Mouse (Mus musculus): ENCODE measurements around the gene Kif4. TPM values are rescaled to one million over a fixed set of nuclear protein-coding genes. Genes with fewer than 3 reads are reported as not detected.
A peak's percentile ranks its signal among the peaks of the same experiment; 100 is the strongest.

The Kif4 gene
- total and polyA plus RNA-seq, 3 experiments = 0.16 to 0.45 (median 0.23) TPM

DNA sequence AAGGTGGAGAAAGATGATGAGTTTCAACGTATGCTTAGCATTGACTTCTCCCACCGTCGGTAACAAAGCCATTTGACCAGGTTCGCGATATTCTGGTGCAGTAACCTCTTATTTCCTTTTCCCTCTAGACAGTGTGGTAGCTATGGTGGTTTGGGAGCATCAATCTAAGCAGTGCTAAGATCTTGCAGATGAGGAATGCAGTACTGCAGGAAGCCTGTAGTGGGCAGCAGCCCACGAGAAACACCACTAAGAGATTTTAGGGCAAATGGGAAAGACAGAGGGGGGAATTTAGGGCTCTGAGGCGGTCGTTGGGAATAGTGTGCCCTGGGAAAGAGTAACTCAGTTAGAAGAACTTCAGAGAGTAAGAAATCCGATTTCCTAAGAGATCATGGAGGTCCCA lies 151.0 kb downstream of the Kif4 start:
- TF ChIP-seq EP300 (IDR thresholded peaks at IDR 0.05; ENCODE audit: insufficient read depth, low read depth, low read length) = no peak
- no peak for TF ChIP-seq POLR2A (IDR thresholded peaks at IDR 0.05; ENCODE audit: insufficient read depth, low read depth, low read length)
- peak; percentile 90 for TF ChIP-seq CTCF (IDR thresholded peaks at IDR 0.05)
- Histone ChIP-seq H3K4me3 (peak overlapping the region; percentile 48), H3K27ac (peak overlapping the region; percentile 74), H3K79me2 (replicated peaks; ENCODE audit: control insufficient read depth, insufficient read depth, low read length) (no peaks in the 10 kb centered on the region), H3K36me3 (ENCODE audit: control insufficient read depth, insufficient read depth, low read length) (no peaks in the 10 kb centered on the region), H3K4me1 (ENCODE audit: control insufficient read depth, insufficient read depth, low read length) (no peaks in the 10 kb centered on the region; the same call in none of the 2 replicates), H3K27me3 (ENCODE audit: control insufficient read depth, insufficient read depth, low read length) (no peaks in the 10 kb centered on the region), H3K9ac (ENCODE audit: low read depth, low read length) (no peak overlapping the region)
- peak; percentile 42 to 64 for DNase-seq
- intact Hi-C loops (cut with DNase I) = no loop called here
- WGBS = 20% methylated on average over 9 of the region's 9 CpGs

Other genes starting within 250 kb of the Kif4 start
- not detected for gene Otud6a, start 196.7 kb upstream of the Kif4 start, total RNA-seq (2021)
- not detected in 2 replicates for gene Otud6a, start 196.7 kb upstream of the Kif4 start, polyA plus RNA-seq (2012; rRNA removed)
- not detected for gene Awat2, start 183.0 kb upstream of the Kif4 start, total RNA-seq (2021)
- gene Awat2, start 183.0 kb upstream of the Kif4 start, polyA plus RNA-seq (2012; rRNA removed) = 0.12 TPM in 1 of 2 replicates, not detected in the other
- 10 to 100 TPM; 34.9 to 41.9 TPM for gene Igbp1, start 131.4 kb upstream of the Kif4 start, total RNA-seq (2021)
- gene Igbp1, start 131.4 kb upstream of the Kif4 start, polyA plus RNA-seq (2012; rRNA removed) = 18.7 and 33.8 TPM in 2 replicates
- not detected for gene Dgat2l6, start 100.9 kb upstream of the Kif4 start, total RNA-seq (2021)
- not detected in 2 replicates for gene Dgat2l6, start 100.9 kb upstream of the Kif4 start, polyA plus RNA-seq (2012; rRNA removed)
- not detected for gene Awat1, start 53.5 kb upstream of the Kif4 start, total RNA-seq (2021)
- not detected in 2 replicates for gene Awat1, start 53.5 kb upstream of the Kif4 start, polyA plus RNA-seq (2012; rRNA removed)
- gene P2ry4, start 30.9 kb upstream of the Kif4 start, total RNA-seq (2021) = not detected
- not detected in 2 replicates for gene P2ry4, start 30.9 kb upstream of the Kif4 start, polyA plus RNA-seq (2012; rRNA removed)
- gene Arr3, start 20.2 kb upstream of the Kif4 start, total RNA-seq (2021) = not detected
- not detected in 2 replicates for gene Arr3, start 20.2 kb upstream of the Kif4 start, polyA plus RNA-seq (2012; rRNA removed)
- 10 to 100 TPM; 21.4 to 26.2 TPM for gene Pdzd11, start 831 bp downstream of the Kif4 start, total RNA-seq (2021)
- gene Pdzd11, start 831 bp downstream of the Kif4 start, polyA plus RNA-seq (2012; rRNA removed) = 18.3 and 29.1 TPM in 2 replicates
- not detected for gene Gdpd2, start 104.1 kb downstream of the Kif4 start, total RNA-seq (2021)
- gene Gdpd2, start 104.1 kb downstream of the Kif4 start, polyA plus RNA-seq (2012; rRNA removed) = 0.15 and 0.68 TPM in 2 replicates
- gene Dlg3, start 142.0 kb downstream of the Kif4 start, total RNA-seq (2021) = 1 to 10 TPM; 2.6 to 2.7 TPM
- gene Dlg3, start 142.0 kb downstream of the Kif4 start, polyA plus RNA-seq (2012; rRNA removed) = 3.0 and 5.8 TPM in 2 replicates